Mouse (Mus musculus) left cerebral cortex, adult 18-20 months (tissue): ENCODE data around the gene Appl1. TPM values are rescaled to one million over a fixed set of nuclear protein-coding genes. Genes with fewer than 3 reads are reported as not detected.

Experiments
- total RNA-seq, 2 experiments: library from RNA; stranded (reverse); gene quantifications; 2 replicates each; pipeline ENCODE4 v1.2.3; 2021

Appl1 gene
- total RNA-seq, 2 experiments from 2014 or later: 65.7 to 70.5 TPM

Other genes starting within 250 kb of the Appl1 start
- not detected for gene Asb14, start 76.7 kb downstream of the Appl1 start, total RNA-seq
- not detected for gene Hesx1, start 23.2 kb upstream of the Appl1 start, total RNA-seq
- 1 to 10 TPM; 2.1 to 2.6 TPM for gene Il17rd, start 67.7 kb upstream of the Appl1 start, total RNA-seq
- 10 to 100 TPM; 67.4 to 85.3 TPM for gene Arhgef3, start 143.7 kb upstream of the Appl1 start, total RNA-seq